Mouse (Mus musculus) liver, adult 2 months (tissue): ENCODE measurements at regions not wholly inside any gene's neighbourhood (a gene's known extent, or its start where the extent isn't known, plus 50 kb on each side); places are given as distances from the start of the nearest gene placed in this dataset.

Experiments used
- CTCF ChIP-seq: fragments of 200-500 bp; IDR thresholded peaks from 2 replicates; pipeline ENCODE4 v1.5.1; 2011; ENCODE audit warnings: low read depth, low read length, control low read depth
- POLR2A ChIP-seq: fragments of 200-500 bp; IDR thresholded peaks from 2 replicates; pipeline ENCODE4 v1.6.1; 2011; ENCODE audit warnings: low read length, control low read depth; ENCODE audit not compliant: insufficient read depth; ENCODE audit errors: extremely low read depth

GRCm38 (mm10) chr9:31566257-31567007 is 102.2 kb upstream of the Tmem45b start:
- TF ChIP-seq CTCF (no peak), POLR2A (no peak)
